Mouse (Mus musculus) spleen, adult 2 months (tissue): ENCODE data around the gene Hoxd13. TPM values are rescaled to one million over a fixed set of nuclear protein-coding genes. Genes with fewer than 3 reads are reported as not detected.
A peak's percentile ranks its signal among the peaks of the same experiment; 100 is the strongest.

Source experiments
- DNase-seq, 2 experiments: peaks; one replicate each; pipeline versions ENCODE4 v3.0.0 to v3.0.0-alpha.2; 2012 to 2021; ENCODE audit warnings: low spot score in 2 of 2, low read depth in 1 of 2
- H3K27ac ChIP-seq: fragments of 200-500 bp; 2 replicates; pipeline ENCODE4 v1.5.1; 2012; ENCODE audit warnings: low read length, inconsistent platforms; ENCODE audit not compliant: insufficient read depth
- H3K27me3 ChIP-seq: fragments of 200-500 bp; 2 replicates; pipeline ENCODE4 v1.6.1; 2012; ENCODE audit warnings: mild to moderate bottlenecking, moderate library complexity, low read length, inconsistent platforms; ENCODE audit not compliant: control insufficient read depth, insufficient read depth
- H3K36me3 ChIP-seq: fragments of 200-500 bp; 2 replicates; pipeline ENCODE4 v1.6.1; 2012; ENCODE audit warnings: mild to moderate bottlenecking, low read length, inconsistent platforms; ENCODE audit not compliant: control insufficient read depth, insufficient read depth
- H3K4me1 ChIP-seq: fragments of 200-500 bp; 2 replicates; pipeline ENCODE4 v1.6.1; 2011; ENCODE audit warnings: inconsistent platforms; ENCODE audit not compliant: control insufficient read depth, insufficient read depth, insufficient read length
- H3K4me3 ChIP-seq: fragments of 200-500 bp; 2 replicates; pipeline ENCODE4 v1.5.1; 2011; ENCODE audit warnings: mild to moderate bottlenecking, inconsistent platforms; ENCODE audit not compliant: insufficient read depth, insufficient read length; ENCODE audit errors: extremely low read depth
- CTCF ChIP-seq: fragments of 200-500 bp; IDR thresholded peaks from 2 replicates; pipeline ENCODE4 v1.5.1; 2011; ENCODE audit warnings: mild to moderate bottlenecking, inconsistent platforms; ENCODE audit not compliant: insufficient read depth, insufficient read length, insufficient replicate concordance; ENCODE audit errors: extremely low read depth
- POLR2A ChIP-seq: fragments of 200-500 bp; IDR thresholded peaks from 2 replicates; pipeline ENCODE4 v1.6.1; 2011; ENCODE audit warnings: low read depth, low read length, inconsistent platforms
- WGBS: fragments of 180-500 bp; shearing (Covaris S2); methylation state at CpG from one replicate; pipeline ENCODE4 v1.1.7; 2018; 5-methylcytosine and 5-hydroxymethylcytosine counted together
- polyA plus RNA-seq: library from polyadenylated mRNA; depleted of rRNA; stranded (reverse); fragments of >200 nt; gene quantifications from 2 replicates; pipeline ENCODE4 v1.2.3, GENCODE M21; 2012

The Hoxd13 gene
- polyA plus RNA-seq, 1 experiment: not detected

GRCm38 (mm10) chr2:74709465-74710419 lies 41.6 kb downstream of the Hoxd13 start:
- TF ChIP-seq CTCF (no peak), POLR2A (no peak)
- peaks cover 28% of the 10 kb centered on the region for H3K27me3 ChIP-seq

GRCm38 (mm10) chr2:74710929-74711543 lies 42.9 kb downstream of the Hoxd13 start:
- Histone ChIP-seq H3K4me3 (no peak overlapping the region), H3K36me3 (no peaks in the 10 kb centered on the region), H3K27me3 (peaks cover 20% of the 10 kb centered on the region), H3K27ac (no peak overlapping the region), H3K4me1 (peaks cover 4% of the 10 kb centered on the region; the same call in 1 of the 2 replicates)
- TF ChIP-seq CTCF (no peak), POLR2A (no peak)
- WGBS: 7% methylated on average over 16 of the region's 16 CpGs
- DNase-seq: no peak

More at GRCm38 (mm10) chr2:74709465-74710419, 41.6 kb downstream of the Hoxd13 start:
- peaks cover 6% of the 10 kb centered on the region; the same call in 1 of the 2 replicates for H3K4me1 ChIP-seq
- no peak overlapping the region for H3K27ac ChIP-seq
- no peak for DNase-seq
- no peak overlapping the region for H3K4me3 ChIP-seq
- H3K36me3 ChIP-seq: no peaks in the 10 kb centered on the region
- 26% methylated on average over 5 of the region's 5 CpGs for WGBS

- Histone ChIP-seq H3K4me1 (peaks cover 4% of the 10 kb centered on the region; the same call in 1 of the 2 replicates), H3K36me3 (no peaks in the 10 kb centered on the region), H3K27ac (no peak within 1 kb of the TSS), H3K4me3 (peak within 1 kb of the TSS; percentile 35; the same call in 1 of the 2 replicates), H3K27me3 (peaks cover 20% of the 10 kb centered on the region)
- WGBS: 4% methylated on average over 65 of the region's 65 CpGs
- TF ChIP-seq CTCF (no peak), POLR2A (no peak)
- no peak for DNase-seq
These were observed 43.9 kb downstream of the Hoxd13 start, which contains the start of the genes Hoxd3 and Hoxd4 for GRCm38 (mm10) chr2:74711721-74712621. Gene Hoxd3, plus strand, starts transcription at chr2:74711927. Gene Hoxd4, plus strand, starts transcription at chr2:74711929.

GRCm38 (mm10) chr2:74713239-74714150 lies 45.4 kb downstream of the Hoxd13 start:
- H3K4me1 ChIP-seq: peaks cover 4% of the 10 kb centered on the region; the same call in 1 of the 2 replicates
- DNase-seq: no peak
- 26% methylated on average over 19 of the region's 19 CpGs for WGBS
- TF ChIP-seq POLR2A: no peak
- no peak overlapping the region for H3K4me3 ChIP-seq
- no peaks in the 10 kb centered on the region for H3K36me3 ChIP-seq
- peaks cover 20% of the 10 kb centered on the region for H3K27me3 ChIP-seq
- no peak overlapping the region for H3K27ac ChIP-seq

- H3K27me3 ChIP-seq: peaks cover 20% of the 10 kb centered on the region
- no peak overlapping the region for H3K27ac ChIP-seq
- 14% methylated on average over 18 of the region's 18 CpGs for WGBS
These were observed 46.2 kb downstream of the Hoxd13 start for GRCm38 (mm10) chr2:74714156-74714789.

More at GRCm38 (mm10) chr2:74714156-74714789, 46.2 kb downstream of the Hoxd13 start:
- peaks cover 4% of the 10 kb centered on the region; the same call in 1 of the 2 replicates for H3K4me1 ChIP-seq
- no peak for DNase-seq
- H3K36me3 ChIP-seq: no peaks in the 10 kb centered on the region
- H3K4me3 ChIP-seq: no peak overlapping the region
- TF ChIP-seq POLR2A: no peak
- TF ChIP-seq CTCF: no peak
